Mouse (Mus musculus) liver, embryonic 14.5 days (tissue): Measurements from ENCODE around the gene Metrn. TPM values are rescaled to one million over a fixed set of nuclear protein-coding genes. Genes with fewer than 3 reads are reported as not detected.

Experiments
- ATAC-seq: fragments of 200-750 bp; cut with Nextera tagmentation; 2 replicates; pipeline ENCODE4 v1.8.0; 2017; ENCODE audit warnings: moderate number of reproducible peaks, mild to moderate bottlenecking, moderate library complexity; ENCODE audit not compliant: insufficient read depth
- DNase-seq, 3 experiments: peaks; one replicate each; pipeline ENCODE4 v3.0.0-alpha.2; 2012 to 2013; ENCODE audit warnings: low read depth in 3 of 3, low spot score in 3 of 3
- H3K27ac ChIP-seq: fragments of 300-500 bp; sonication (generic); 2 replicates; pipeline ENCODE4 v1.5.1; 2014; ENCODE audit warnings: moderate library complexity, mild to moderate bottlenecking, control low read depth, inconsistent platforms
- H3K27me3 ChIP-seq: fragments of 300-500 bp; sonication (generic); 2 replicates; pipeline ENCODE4 v1.6.1; 2014; ENCODE audit warnings: mild to moderate bottlenecking, low read length, moderate library complexity; ENCODE audit not compliant: control insufficient read depth, insufficient read depth
- H3K36me3 ChIP-seq: fragments of 300-500 bp; sonication (generic); replicated peaks from 2 replicates; pipeline ENCODE4 v1.6.1; 2014; ENCODE audit warnings: low read depth; ENCODE audit not compliant: control insufficient read depth, insufficient read depth
- H3K4me1 ChIP-seq, 2 experiments: fragments of 200-500 bp in 1 of 2; fragments of 300-500 bp in 1 of 2; sonication (generic) in 1 of 2; replicated peaks; 2 replicates each; pipeline ENCODE4 v1.6.1; 2012 to 2014; ENCODE audit warnings: antibody characterized with exemption in 1 of 2, inconsistent platforms in 1 of 2, low read length in 1 of 2; ENCODE audit not compliant: control insufficient read depth in 2 of 2, insufficient read depth in 2 of 2
- H3K4me2 ChIP-seq: fragments of 300-500 bp; sonication (generic); 2 replicates; pipeline ENCODE4 v1.6.1; 2014; ENCODE audit warnings: low read depth, mild to moderate bottlenecking, control low read depth, moderate library complexity
- H3K4me3 ChIP-seq, 2 experiments: fragments of 200-500 bp in 1 of 2; fragments of 300-500 bp in 1 of 2; sonication (generic) in 1 of 2; 2 replicates each; pipeline ENCODE4 v1.5.1; 2012 to 2014; ENCODE audit warnings: low read depth in 2 of 2, low read length in 2 of 2, mild to moderate bottlenecking in 2 of 2, control low read depth in 1 of 2, inconsistent platforms in 1 of 2, moderate library complexity in 1 of 2; ENCODE audit not compliant: insufficient read depth in 1 of 2
- H3K9ac ChIP-seq: fragments of 300-500 bp; sonication (generic); replicated peaks from 2 replicates; pipeline ENCODE4 v1.6.1; 2014; ENCODE audit warnings: mild to moderate bottlenecking, control low read depth, moderate library complexity
- H3K9me3 ChIP-seq: fragments of 300-500 bp; sonication (generic); 2 replicates; pipeline ENCODE4 v1.6.1; 2016; ENCODE audit warnings: low read length, mixed read lengths; ENCODE audit not compliant: control insufficient read depth
- CTCF ChIP-seq: IDR thresholded peaks from 2 replicates; pipeline ENCODE4 v1.5.1; 2016; ENCODE audit warnings: antibody characterized with exemption, low read depth, control low read depth
- EP300 ChIP-seq: IDR thresholded peaks from 2 replicates; pipeline ENCODE4 v1.6.1; 2016; ENCODE audit warnings: antibody characterized with exemption, low read depth
- WGBS: fragments of 180-500 bp; shearing (Covaris S2); extraction: QIAGEN DNeasy Blood & Tissue Kit; methylation state at CpG from one replicate; pipeline ENCODE4 v1.1.7; 2014; ENCODE audit not compliant: insufficient replicate concordance; 5-methylcytosine and 5-hydroxymethylcytosine counted together
- microRNA-seq: library from miRNA; unstranded; fragments of <30 nt; microRNA quantifications from one replicate; pipeline ENCODE4, GENCODE M21; 2016
- polyA plus RNA-seq, 2 experiments: library from polyadenylated mRNA; depleted of rRNA in 1 of 2; stranded (reverse) in 1 of 2; unstranded in 1 of 2; fragments of >200 nt; fragmentation: Nextera tagmentation in 1 of 2; extraction: Ambion mirVana in 1 of 2; gene quantifications; 2 replicates each; pipeline versions ENCODE4 v1.2.1 to v1.2.3; 2012 to 2014

The Metrn gene
- polyA plus RNA-seq, 2 experiments: 4.1 to 20.3 TPM

DNA sequence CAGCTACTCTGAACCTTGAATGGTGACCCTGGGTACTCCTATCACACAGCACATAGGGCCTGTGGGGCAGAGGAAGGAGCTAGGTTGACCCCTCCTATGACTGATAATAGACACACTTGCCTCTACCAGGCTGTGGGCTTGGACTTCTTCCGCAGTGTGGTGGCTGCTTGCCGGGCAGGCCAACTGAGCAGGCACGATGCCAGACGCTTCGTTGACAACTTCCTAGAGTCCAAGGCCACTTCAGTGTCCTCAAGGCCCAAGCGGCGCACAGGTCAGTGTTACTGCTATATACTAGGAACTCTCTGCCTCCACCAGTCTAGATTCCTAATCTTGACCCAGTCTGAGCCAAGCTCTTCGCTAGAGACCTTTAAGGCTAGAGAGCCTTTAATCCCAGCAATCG is 53.1 kb downstream of the Metrn start:
- no peaks in the 10 kb centered on the region for H3K9me3 ChIP-seq
- H3K9ac ChIP-seq: no peak overlapping the region
- H3K4me1 ChIP-seq: no peaks in the 10 kb centered on the region
- H3K36me3 ChIP-seq: no peaks in the 10 kb centered on the region
- no peak for TF ChIP-seq CTCF
- no peak for TF ChIP-seq EP300
- H3K27ac ChIP-seq: no peak overlapping the region
- H3K4me2 ChIP-seq: no peak overlapping the region
- no peak for DNase-seq
- WGBS: 80% methylated on average over 9 of the region's 9 CpGs
- no peaks in the 10 kb centered on the region for H3K27me3 ChIP-seq
- no peak overlapping the region for H3K4me3 ChIP-seq
- ATAC-seq: no peak

Small RNAs within 50 kb of the gene (microRNA-seq; reads per million reads assigned to microRNA genes)
- gene Gm25083 (not detected), gene Mir3082 (not detected), gene Mir6966 (not detected)

Other genes with a start within 250 kb of the Metrn start
- gene Sox8, start 226.4 kb downstream of the Metrn start, polyA plus RNA-seq (2012; rRNA removed): 0.04 and 0.11 TPM in 2 replicates
- gene Sox8, start 226.4 kb downstream of the Metrn start, polyA plus RNA-seq (2014; fragmentation: Nextera tagmentation; extraction: Ambion mirVana): 0.15 TPM in 1 of 2 replicates, not detected in the other
- gene Lmf1, start 218.1 kb downstream of the Metrn start, polyA plus RNA-seq (2012; rRNA removed): 3.4 and 4.0 TPM in 2 replicates
- 7.9 and 9.3 TPM in 2 replicates for gene Lmf1, start 218.1 kb downstream of the Metrn start, polyA plus RNA-seq (2014; fragmentation: Nextera tagmentation; extraction: Ambion mirVana)
- gene Gng13, start 80.0 kb downstream of the Metrn start, polyA plus RNA-seq (2012; rRNA removed): 0.60 TPM in 1 of 2 replicates, not detected in the other
- gene Gng13, start 80.0 kb downstream of the Metrn start, polyA plus RNA-seq (2014; fragmentation: Nextera tagmentation; extraction: Ambion mirVana): not detected in 2 replicates
- 14.4 and 19.6 TPM in 2 replicates for gene Chtf18, start 69.7 kb downstream of the Metrn start, polyA plus RNA-seq (2012; rRNA removed)
- gene Chtf18, start 69.7 kb downstream of the Metrn start, polyA plus RNA-seq (2014; fragmentation: Nextera tagmentation; extraction: Ambion mirVana): 12.4 and 15.5 TPM in 2 replicates
- gene Rpusd1, start 69.5 kb downstream of the Metrn start, polyA plus RNA-seq (2012; rRNA removed): 9.5 and 11.1 TPM in 2 replicates
- gene Rpusd1, start 69.5 kb downstream of the Metrn start, polyA plus RNA-seq (2014; fragmentation: Nextera tagmentation; extraction: Ambion mirVana): 5.9 and 6.1 TPM in 2 replicates
- gene Mslnl, start 61.1 kb downstream of the Metrn start, polyA plus RNA-seq (2012; rRNA removed): not detected in 2 replicates
- not detected in 2 replicates for gene Mslnl, start 61.1 kb downstream of the Metrn start, polyA plus RNA-seq (2014; fragmentation: Nextera tagmentation; extraction: Ambion mirVana)
- gene Msln, start 42.8 kb downstream of the Metrn start, polyA plus RNA-seq (2012; rRNA removed): 0.66 and 0.69 TPM in 2 replicates
- 0.91 and 1.0 TPM in 2 replicates for gene Msln, start 42.8 kb downstream of the Metrn start, polyA plus RNA-seq (2014; fragmentation: Nextera tagmentation; extraction: Ambion mirVana)
- 7.5 and 10.2 TPM in 2 replicates for gene Narfl, start 23.4 kb downstream of the Metrn start, polyA plus RNA-seq (2012; rRNA removed)
- 12.9 and 14.0 TPM in 2 replicates for gene Narfl, start 23.4 kb downstream of the Metrn start, polyA plus RNA-seq (2014; fragmentation: Nextera tagmentation; extraction: Ambion mirVana)
- gene Haghl, start 11.5 kb downstream of the Metrn start, polyA plus RNA-seq (2012; rRNA removed): 6.1 and 7.6 TPM in 2 replicates
- 5.8 and 6.1 TPM in 2 replicates for gene Haghl, start 11.5 kb downstream of the Metrn start, polyA plus RNA-seq (2014; fragmentation: Nextera tagmentation; extraction: Ambion mirVana)
- 0.02 and 0.03 TPM in 2 replicates for gene Ccdc78, start 10.6 kb downstream of the Metrn start, polyA plus RNA-seq (2012; rRNA removed)
- gene Ccdc78, start 10.6 kb downstream of the Metrn start, polyA plus RNA-seq (2014; fragmentation: Nextera tagmentation; extraction: Ambion mirVana): not detected in 2 replicates
- gene Fam173a, start 4.2 kb downstream of the Metrn start, polyA plus RNA-seq (2012; rRNA removed): 37.7 and 46.6 TPM in 2 replicates
- 57.2 and 57.7 TPM in 2 replicates for gene Fam173a, start 4.2 kb downstream of the Metrn start, polyA plus RNA-seq (2014; fragmentation: Nextera tagmentation; extraction: Ambion mirVana)
- not detected in 2 replicates for gene AC134908.4, start 1.5 kb downstream of the Metrn start, polyA plus RNA-seq (2012; rRNA removed)
- not detected in 2 replicates for gene AC134908.4, start 1.5 kb downstream of the Metrn start, polyA plus RNA-seq (2014; fragmentation: Nextera tagmentation; extraction: Ambion mirVana)
- 0.04 and 0.22 TPM in 2 replicates for gene Fbxl16, start 11.9 kb upstream of the Metrn start, polyA plus RNA-seq (2012; rRNA removed)
- gene Fbxl16, start 11.9 kb upstream of the Metrn start, polyA plus RNA-seq (2014; fragmentation: Nextera tagmentation; extraction: Ambion mirVana): not detected in 2 replicates
- 14.1 and 14.3 TPM in 2 replicates for gene Wdr24, start 26.5 kb upstream of the Metrn start, polyA plus RNA-seq (2012; rRNA removed)
- gene Wdr24, start 26.5 kb upstream of the Metrn start, polyA plus RNA-seq (2014; fragmentation: Nextera tagmentation; extraction: Ambion mirVana): 9.2 and 11.4 TPM in 2 replicates
- gene Jmjd8, start 31.7 kb upstream of the Metrn start, polyA plus RNA-seq (2012; rRNA removed): 17.3 and 17.9 TPM in 2 replicates
- gene Jmjd8, start 31.7 kb upstream of the Metrn start, polyA plus RNA-seq (2014; fragmentation: Nextera tagmentation; extraction: Ambion mirVana): 13.7 and 16.2 TPM in 2 replicates
- gene Stub1, start 36.3 kb upstream of the Metrn start, polyA plus RNA-seq (2012; rRNA removed): 70.2 and 85.1 TPM in 2 replicates
- 96.7 and 100 TPM in 2 replicates for gene Stub1, start 36.3 kb upstream of the Metrn start, polyA plus RNA-seq (2014; fragmentation: Nextera tagmentation; extraction: Ambion mirVana)
- gene Rhbdl1, start 40.2 kb upstream of the Metrn start, polyA plus RNA-seq (2012; rRNA removed): 1.5 and 2.0 TPM in 2 replicates
- gene Rhbdl1, start 40.2 kb upstream of the Metrn start, polyA plus RNA-seq (2014; fragmentation: Nextera tagmentation; extraction: Ambion mirVana): 0.35 and 0.58 TPM in 2 replicates
- 3.3 and 6.9 TPM in 2 replicates for gene Gm20683, start 44.6 kb upstream of the Metrn start, polyA plus RNA-seq (2012; rRNA removed)
- gene Gm20683, start 44.6 kb upstream of the Metrn start, polyA plus RNA-seq (2014; fragmentation: Nextera tagmentation; extraction: Ambion mirVana): 0.43 TPM in 1 of 2 replicates, not detected in the other
- gene Rhot2, start 47.7 kb upstream of the Metrn start, polyA plus RNA-seq (2012; rRNA removed): 33.3 and 34.7 TPM in 2 replicates
- 4.2 and 5.3 TPM in 2 replicates for gene Rhot2, start 47.7 kb upstream of the Metrn start, polyA plus RNA-seq (2014; fragmentation: Nextera tagmentation; extraction: Ambion mirVana)
- 18.1 and 19.6 TPM in 2 replicates for gene Wdr90, start 64.4 kb upstream of the Metrn start, polyA plus RNA-seq (2012; rRNA removed)
- 7.5 and 11.1 TPM in 2 replicates for gene Wdr90, start 64.4 kb upstream of the Metrn start, polyA plus RNA-seq (2014; fragmentation: Nextera tagmentation; extraction: Ambion mirVana)
- 22.1 and 23.1 TPM in 2 replicates for gene Mcrip2, start 71.6 kb upstream of the Metrn start, polyA plus RNA-seq (2012; rRNA removed)
- gene Mcrip2, start 71.6 kb upstream of the Metrn start, polyA plus RNA-seq (2014; fragmentation: Nextera tagmentation; extraction: Ambion mirVana): 44.0 and 44.9 TPM in 2 replicates
- 45.3 and 47.6 TPM in 2 replicates for gene Mettl26, start 77.9 kb upstream of the Metrn start, polyA plus RNA-seq (2012; rRNA removed)
- 46.5 and 50.3 TPM in 2 replicates for gene Mettl26, start 77.9 kb upstream of the Metrn start, polyA plus RNA-seq (2014; fragmentation: Nextera tagmentation; extraction: Ambion mirVana)
- 0.54 and 0.71 TPM in 2 replicates for gene Wfikkn1, start 83.7 kb upstream of the Metrn start, polyA plus RNA-seq (2012; rRNA removed)
- 0.52 and 0.67 TPM in 2 replicates for gene Wfikkn1, start 83.7 kb upstream of the Metrn start, polyA plus RNA-seq (2014; fragmentation: Nextera tagmentation; extraction: Ambion mirVana)
- gene Rab40c, start 122.6 kb upstream of the Metrn start, polyA plus RNA-seq (2012; rRNA removed): 6.4 and 7.8 TPM in 2 replicates
- gene Rab40c, start 122.6 kb upstream of the Metrn start, polyA plus RNA-seq (2014; fragmentation: Nextera tagmentation; extraction: Ambion mirVana): 3.4 and 3.8 TPM in 2 replicates
- gene Pigq, start 147.8 kb upstream of the Metrn start, polyA plus RNA-seq (2012; rRNA removed): 270 and 414 TPM in 2 replicates
- gene Pigq, start 147.8 kb upstream of the Metrn start, polyA plus RNA-seq (2014; fragmentation: Nextera tagmentation; extraction: Ambion mirVana): 170 and 186 TPM in 2 replicates
- gene Nhlrc4, start 147.8 kb upstream of the Metrn start, polyA plus RNA-seq (2012; rRNA removed): 4.3 and 8.9 TPM in 2 replicates
- gene Nhlrc4, start 147.8 kb upstream of the Metrn start, polyA plus RNA-seq (2014; fragmentation: Nextera tagmentation; extraction: Ambion mirVana): 1.9 and 4.6 TPM in 2 replicates
- gene A930017K11Rik, start 155.4 kb upstream of the Metrn start, polyA plus RNA-seq (2012; rRNA removed): 0.16 and 0.24 TPM in 2 replicates
- 0.13 and 0.37 TPM in 2 replicates for gene A930017K11Rik, start 155.4 kb upstream of the Metrn start, polyA plus RNA-seq (2014; fragmentation: Nextera tagmentation; extraction: Ambion mirVana)
- 7.7 and 9.0 TPM in 2 replicates for gene Capn15, start 188.7 kb upstream of the Metrn start, polyA plus RNA-seq (2012; rRNA removed)
- 8.3 and 11.8 TPM in 2 replicates for gene Capn15, start 188.7 kb upstream of the Metrn start, polyA plus RNA-seq (2014; fragmentation: Nextera tagmentation; extraction: Ambion mirVana)